Mouse (Mus musculus): ENCODE results near the gene Dlx1.

The Dlx1 gene

GRCm38 (mm10) chr2:71547829-71548228, 19.9 kb downstream of the Dlx1 start:
- DNase-seq, result peak; percentile 72

GRCm38 (mm10) chr2:71550330-71550729, 22.4 kb downstream of the Dlx1 start:
- DNase-seq, result no peak

GRCm38 (mm10) chr2:71551704-71552103, 23.8 kb downstream of the Dlx1 start:
- DNase-seq, result no peak

GRCm38 (mm10) chr2:71556071-71556470, 28.2 kb downstream of the Dlx1 start:
- no peak for DNase-seq

DNA sequence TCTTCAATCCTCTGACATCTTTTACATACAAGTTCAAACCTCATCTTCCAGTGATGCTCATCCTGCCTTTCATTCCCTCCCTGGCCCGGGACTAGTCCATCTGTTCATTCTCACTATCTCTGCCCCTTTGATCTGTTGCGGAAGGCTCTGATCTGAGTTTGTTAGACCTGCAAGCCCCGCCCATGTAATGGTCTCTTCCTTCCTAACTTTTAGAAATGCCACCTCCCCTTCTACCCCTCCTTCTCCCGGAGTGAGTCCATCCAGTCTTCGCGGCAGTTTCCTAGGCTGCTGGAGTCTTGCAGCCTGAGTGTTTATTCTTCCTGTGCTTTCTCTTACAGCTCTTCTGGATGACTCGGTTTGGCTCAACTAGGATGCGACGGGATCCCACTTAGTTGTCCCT, 38.6 kb downstream of the Dlx1 start:
- no peak for DNase-seq

- no peak for DNase-seq
These were observed 45.8 kb downstream of the Dlx1 start for GRCm38 (mm10) chr2:71573736-71574135.

- no peak for DNase-seq
These were observed 49.1 kb downstream of the Dlx1 start for GRCm38 (mm10) chr2:71577059-71577458.

GRCm38 (mm10) chr2:71580632-71581466, 52.9 kb downstream of the Dlx1 start:
- DNase-seq, result peak; percentile 69

DNA sequence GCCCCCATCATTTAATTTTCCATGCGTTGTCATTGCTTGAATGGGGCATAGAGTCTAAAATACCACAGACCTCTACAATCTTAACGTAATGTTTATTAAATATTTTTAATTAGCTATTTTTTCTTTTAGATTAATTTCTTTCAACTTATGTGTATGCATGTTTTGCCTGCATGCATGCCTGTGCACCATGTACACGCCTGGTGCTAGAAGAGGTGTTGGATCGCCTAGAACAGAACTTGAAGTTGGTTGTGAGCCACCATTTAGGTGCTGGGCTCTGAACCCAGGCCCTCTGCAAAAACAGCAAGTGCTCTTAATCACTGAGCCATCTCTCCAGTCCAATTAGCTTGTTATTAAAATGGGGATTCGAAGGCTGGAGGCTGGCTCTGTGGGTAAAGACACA, 53.6 kb downstream of the Dlx1 start:
- no peak for DNase-seq

Measured in right cerebral cortex, postnatal 14 days (tissue).